Mouse (Mus musculus): ENCODE data around the gene Olfr1513. TPM values are rescaled to one million over a fixed set of nuclear protein-coding genes. Genes with fewer than 3 reads are reported as not detected.
"Not testable (repeated sequence)": the region's sequence is repeated elsewhere in the genome, so short reads cannot be mapped to it uniquely, and the experiment has no call there.

Gene Olfr1513
- total RNA-seq (2021) = not detected

- no peak for DNase-seq
- intact Hi-C loops (cut with DNase I) = no loop called here
These were observed at the start of gene Olfr1513 for GRCm38 (mm10) chr14:52356308-52356707. TSS of gene Olfr1513 (minus strand) at chr14:52356408.

GRCm38 (mm10) chr14:52397279-52397678 lies 41.1 kb upstream of the Olfr1513 start, which contains the start of gene Olfr1511:
TSS of gene Olfr1511 (minus strand) at chr14:52397379.
- intact Hi-C loops (cut with DNase I) = no loop called here
- no peak for DNase-seq

GRCm38 (mm10) chr14:52390084-52390848 lies 34.1 kb upstream of the Olfr1513 start:
- DNase-seq = peak in 1 of 2 experiments; percentile 1

DNA sequence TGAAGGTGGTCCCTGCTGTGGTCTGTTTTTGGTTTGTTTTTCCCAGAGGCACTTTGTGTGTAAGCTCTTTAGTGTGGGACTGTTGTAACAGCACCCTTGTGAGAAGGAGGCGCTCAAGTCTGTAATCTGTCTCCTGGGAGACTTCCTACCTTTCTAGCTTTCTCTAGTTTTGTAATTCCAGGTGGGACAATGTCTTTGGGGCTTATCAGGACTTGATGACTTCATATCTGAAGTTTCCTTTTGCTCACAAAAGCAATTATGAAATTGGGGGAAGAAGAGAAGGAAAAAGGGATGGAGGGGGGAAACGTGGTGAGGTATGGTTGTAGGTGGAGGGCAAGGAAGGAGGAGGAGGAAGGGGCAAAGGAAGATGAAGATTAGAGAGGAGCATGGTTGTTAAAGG lies 22.9 kb upstream of the Olfr1513 start, which contains the start of gene Olfr1512:
Gene Olfr1512, minus strand, starts transcription at position 101 of the 400 bp plus-strand sequence.
- intact Hi-C loops (cut with DNase I) = no loop called here
- DNase-seq = no peak

More at GRCm38 (mm10) chr14:52390084-52390848, 34.1 kb upstream of the Olfr1513 start:
- intact Hi-C loops (cut with DNase I) = not testable (repeated sequence)

DNA sequence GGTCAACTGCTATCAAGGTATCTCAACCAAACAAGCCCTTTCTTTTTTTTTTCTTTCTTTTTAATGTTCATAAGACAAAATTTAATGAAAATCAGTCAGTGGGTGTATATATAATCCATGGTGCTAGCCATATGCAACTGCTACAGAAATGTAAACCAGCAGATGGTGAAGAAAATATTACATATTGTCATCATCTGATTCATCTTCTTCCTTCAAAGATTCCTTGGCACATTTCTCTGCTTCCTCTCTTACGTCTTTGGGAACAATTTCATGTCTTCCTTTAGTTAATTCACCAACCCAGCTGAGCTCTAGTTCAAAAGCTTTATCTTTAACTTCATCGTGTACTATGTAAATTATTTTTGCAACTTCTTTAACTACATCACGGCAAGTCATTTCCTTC lies 12.5 kb upstream of the Olfr1513 start:
- no peak for DNase-seq
- intact Hi-C loops (cut with DNase I) = no loop called here

- intact Hi-C loops (cut with DNase I) = loop anchor here (2.0 kb wide), 1 partner anchor 215 kb away; no protein-coding TSS in a partner anchor
- no peak for DNase-seq
These were observed 16.7 kb downstream of the Olfr1513 start for GRCm38 (mm10) chr14:52339512-52339852.

GRCm38 (mm10) chr14:52338751-52339511 lies 17.3 kb downstream of the Olfr1513 start:
- intact Hi-C loops (cut with DNase I) = loop anchor here (1.0 to 2.0 kb wide), 2 partner anchors 44 to 214 kb away; no protein-coding TSS in a partner anchor
- DNase-seq = peak; percentile 71 to 79

DNA sequence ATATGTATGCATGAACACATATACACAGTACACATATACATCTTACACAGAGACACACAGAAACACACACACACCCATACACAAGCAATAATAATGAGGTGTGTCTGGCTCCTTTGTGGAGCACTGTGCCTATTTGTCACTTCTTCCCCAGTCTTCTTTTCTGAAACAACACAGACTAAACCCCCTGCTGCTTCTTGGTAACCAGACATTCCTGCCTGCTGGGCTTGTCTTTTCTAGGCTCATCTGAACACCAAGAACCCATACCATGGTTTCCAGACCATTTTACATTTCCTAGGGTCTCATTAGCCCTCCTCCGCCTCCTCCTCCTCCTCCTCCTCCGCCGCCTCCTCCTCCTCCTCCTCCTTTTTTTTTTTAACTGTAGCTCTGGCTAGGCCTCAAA lies 24.0 kb downstream of the Olfr1513 start:
- intact Hi-C loops (cut with DNase I) = no loop called here
- DNase-seq = no peak

- intact Hi-C loops (cut with DNase I) = no loop called here
- DNase-seq = no peak
These were observed 25.0 kb downstream of the Olfr1513 start for GRCm38 (mm10) chr14:52331069-52331750.

DNA sequence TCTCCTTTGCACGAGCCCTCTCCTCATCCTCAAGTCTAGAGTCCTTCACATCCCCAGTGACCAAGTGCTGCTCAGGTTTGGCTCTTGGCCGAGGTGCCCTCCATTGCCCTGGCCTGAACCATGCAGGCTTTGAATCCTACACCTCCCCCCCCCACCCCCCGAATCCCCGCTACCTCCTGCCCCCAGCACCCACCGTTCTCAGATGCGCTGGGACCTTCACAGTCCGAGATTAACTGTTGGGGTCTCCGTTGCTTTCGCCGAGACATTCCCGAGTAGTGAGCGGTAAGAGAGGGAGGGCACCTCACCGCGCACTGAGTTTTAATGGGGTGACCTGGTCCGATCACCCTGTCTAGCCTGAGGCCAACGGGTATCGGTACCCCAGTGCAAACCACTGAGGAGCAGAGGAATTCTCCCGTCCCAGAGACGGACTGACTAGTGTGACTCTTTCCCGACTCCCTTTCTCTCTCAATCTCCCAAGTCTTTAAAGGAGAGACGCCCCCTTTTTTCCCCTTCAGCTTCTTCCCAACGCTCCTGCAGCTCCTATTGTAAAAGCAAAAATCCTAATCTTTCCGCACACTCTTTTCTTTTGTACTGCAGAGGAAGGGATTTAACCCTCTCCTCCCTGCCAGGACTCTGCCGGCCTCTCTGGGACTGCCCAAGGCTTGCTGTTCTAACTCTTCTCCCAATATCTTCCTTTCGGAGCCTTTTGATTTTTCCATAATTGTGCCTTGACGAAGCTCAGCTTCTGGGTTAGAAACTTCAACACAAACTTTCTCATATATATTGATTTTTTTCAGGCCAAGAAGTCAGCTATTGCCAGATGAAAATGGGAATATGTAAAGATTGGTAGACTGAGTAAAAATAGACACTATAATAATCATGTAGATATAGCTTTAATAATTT lies 28.0 kb downstream of the Olfr1513 start, which contains the start of gene Sall2:
Gene Sall2, minus strand, starts transcription at position 853 of the 903 bp plus-strand sequence.
- intact Hi-C loops (cut with DNase I) = no loop called here
- no peak for DNase-seq

DNA sequence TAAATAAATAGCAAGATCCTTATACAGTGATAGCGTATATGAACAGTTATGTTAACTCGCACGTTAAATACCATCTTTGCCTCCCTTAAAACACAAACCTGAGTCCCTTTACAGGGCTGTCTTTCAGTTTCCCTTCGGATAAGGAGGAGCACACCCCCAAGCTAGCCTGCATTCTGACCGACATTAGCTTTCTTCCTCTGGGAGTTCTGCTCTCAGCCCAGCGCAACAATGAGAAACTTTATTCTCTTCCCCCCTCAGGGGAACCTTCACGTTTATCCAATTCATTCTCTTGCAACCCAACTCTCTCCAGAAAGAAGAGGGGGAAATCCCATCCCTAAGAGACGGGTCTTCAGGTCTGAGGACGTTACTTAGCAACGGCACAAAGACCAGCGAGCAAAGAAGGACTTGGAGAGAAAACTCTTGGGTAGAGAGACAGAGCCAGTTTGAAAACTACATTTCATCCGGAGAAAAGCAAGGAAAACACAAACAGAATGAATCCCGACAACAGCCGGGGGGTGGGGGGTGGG lies 28.8 kb downstream of the Olfr1513 start:
- intact Hi-C loops (cut with DNase I) = no loop called here

GRCm38 (mm10) chr14:52325890-52326289 lies 30.3 kb downstream of the Olfr1513 start:
- intact Hi-C loops (cut with DNase I) = no loop called here
- no peak for DNase-seq

More for the DNA sequence above, 28.8 kb downstream of the Olfr1513 start:
- DNase-seq = no peak

DNA sequence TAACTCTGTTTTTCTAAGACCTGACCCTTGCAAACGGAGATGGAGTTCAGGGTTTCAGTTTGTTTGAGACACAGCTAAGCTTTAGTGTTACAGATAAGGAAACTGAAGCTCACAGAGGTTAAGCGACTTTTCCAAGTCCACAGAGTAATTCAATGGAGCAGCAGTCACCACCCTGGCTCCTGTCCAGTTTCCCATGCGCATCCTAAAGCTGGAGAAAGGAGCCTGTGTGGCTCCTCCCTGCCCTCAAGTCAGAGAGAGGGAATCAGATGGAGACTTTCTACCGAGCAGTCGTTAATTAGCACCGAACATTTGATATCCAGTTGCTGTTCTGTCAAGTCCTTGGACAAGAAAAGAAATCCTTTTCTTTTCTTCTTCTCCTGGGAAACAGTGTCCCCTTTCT lies 36.8 kb downstream of the Olfr1513 start:
- no peak for DNase-seq
- intact Hi-C loops (cut with DNase I) = loop anchor here (1.0 kb wide), 1 partner anchor 40 kb away; the partner anchor contains the start of genes Rab2b and Tox4

GRCm38 (mm10) chr14:52316441-52317225 lies 39.6 kb downstream of the Olfr1513 start:
- peak in 1 of 2 experiments; percentile 45 for DNase-seq
- intact Hi-C loops (cut with DNase I) = no loop called here

GRCm38 (mm10) chr14:52315792-52316440 lies 40.3 kb downstream of the Olfr1513 start:
- intact Hi-C loops (cut with DNase I) = no loop called here
- DNase-seq = peak; percentile 65 to 69

DNA sequence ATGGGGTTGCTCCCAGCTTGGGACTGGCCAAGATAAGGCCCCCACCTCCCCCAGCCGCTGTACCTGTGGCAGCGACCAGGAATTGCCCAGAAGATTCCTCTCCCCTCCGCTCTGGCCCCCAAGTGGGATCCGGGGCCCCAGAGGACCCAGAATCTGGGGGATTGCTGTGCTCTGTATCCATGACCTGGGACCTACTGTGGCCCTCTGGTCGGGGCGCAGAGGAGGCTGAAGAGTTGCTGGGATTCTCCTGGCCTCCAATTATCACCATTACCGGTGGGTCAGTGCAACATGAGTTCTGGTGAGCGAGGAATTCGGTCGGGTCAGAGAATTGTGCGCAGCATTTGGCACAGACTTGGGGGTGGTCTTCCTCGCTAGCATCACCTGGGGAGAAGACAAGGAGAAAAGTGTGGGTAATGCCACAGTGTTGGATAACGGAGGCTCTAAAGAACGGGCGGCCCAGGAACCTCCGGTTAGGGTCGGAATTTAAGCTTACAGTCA lies 40.9 kb downstream of the Olfr1513 start:
- intact Hi-C loops (cut with DNase I) = no loop called here

DNA sequence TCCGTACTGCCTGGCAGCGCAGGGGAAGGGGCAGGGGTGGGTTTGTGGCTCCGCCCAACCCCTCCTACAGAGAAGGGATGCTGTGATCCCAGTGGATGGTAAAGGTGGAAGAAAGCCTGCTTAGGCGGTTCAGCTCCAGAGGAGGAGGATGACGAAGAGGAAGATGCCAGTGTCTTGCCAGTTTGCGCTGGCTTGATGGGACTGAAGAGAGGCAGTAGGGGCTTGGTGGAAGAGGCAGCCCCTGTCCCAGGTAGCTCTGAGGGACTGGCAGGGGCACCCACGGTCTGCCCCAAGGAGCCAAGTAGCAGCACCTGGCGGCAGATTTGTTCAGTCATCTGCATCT lies 41.4 kb downstream of the Olfr1513 start:
- DNase-seq = no peak
- intact Hi-C loops (cut with DNase I) = no loop called here

More for the DNA sequence above, 40.9 kb downstream of the Olfr1513 start:
- no peak for DNase-seq

Measured in heart, postnatal 10 days (tissue).